Mouse (Mus musculus) heart, adult 11 months (tissue): ENCODE results near the gene Tekt2.

Experiments used
- DNase-seq: peaks from one replicate; pipeline ENCODE4 v3.0.0; 2022

Tekt2 gene

GRCm38 (mm10) chr4:126306058-126306457 is 19.4 kb downstream of the Tekt2 start:
- no peak for DNase-seq

- DNase-seq = no peak
These were observed 20.1 kb downstream of the Tekt2 start for GRCm38 (mm10) chr4:126305428-126305827.

- DNase-seq = no peak
These were observed 21.6 kb downstream of the Tekt2 start for GRCm38 (mm10) chr4:126303877-126304276.

DNA sequence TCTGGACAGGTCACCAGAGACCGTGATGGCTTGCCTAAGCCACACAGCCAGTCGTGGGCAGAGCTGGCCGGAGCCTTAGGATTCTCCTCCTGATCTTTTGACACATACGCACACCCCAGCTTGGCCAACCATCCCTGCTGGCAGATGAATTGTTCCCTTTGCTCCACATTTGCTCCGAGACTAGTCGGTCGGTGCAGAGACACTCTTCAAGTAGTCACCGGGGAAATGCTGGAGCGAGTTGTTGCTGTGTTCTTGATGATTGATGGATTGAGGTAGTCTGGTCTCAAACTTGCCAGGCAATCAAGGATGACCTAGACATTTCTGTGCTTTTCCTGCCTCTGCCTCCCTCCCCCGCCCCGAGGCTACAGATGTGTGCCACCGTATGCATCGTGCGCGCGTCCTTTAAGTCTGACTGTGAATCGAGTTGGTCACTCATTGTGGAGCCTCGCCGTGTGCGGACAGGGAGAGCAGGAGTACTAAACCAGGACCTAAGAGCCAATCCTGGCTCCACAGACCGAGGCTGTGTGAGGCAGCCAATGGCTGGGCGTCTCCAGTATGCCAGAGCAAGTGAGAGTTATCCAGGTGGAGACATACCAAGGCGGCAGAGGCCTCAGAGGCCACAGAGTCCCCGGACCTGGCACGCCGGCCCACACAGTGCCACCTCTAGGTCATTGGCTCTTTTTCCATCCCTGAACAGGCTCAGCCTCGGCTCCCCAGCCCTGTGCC is 23.7 kb downstream of the Tekt2 start:
- no peak for DNase-seq

DNA sequence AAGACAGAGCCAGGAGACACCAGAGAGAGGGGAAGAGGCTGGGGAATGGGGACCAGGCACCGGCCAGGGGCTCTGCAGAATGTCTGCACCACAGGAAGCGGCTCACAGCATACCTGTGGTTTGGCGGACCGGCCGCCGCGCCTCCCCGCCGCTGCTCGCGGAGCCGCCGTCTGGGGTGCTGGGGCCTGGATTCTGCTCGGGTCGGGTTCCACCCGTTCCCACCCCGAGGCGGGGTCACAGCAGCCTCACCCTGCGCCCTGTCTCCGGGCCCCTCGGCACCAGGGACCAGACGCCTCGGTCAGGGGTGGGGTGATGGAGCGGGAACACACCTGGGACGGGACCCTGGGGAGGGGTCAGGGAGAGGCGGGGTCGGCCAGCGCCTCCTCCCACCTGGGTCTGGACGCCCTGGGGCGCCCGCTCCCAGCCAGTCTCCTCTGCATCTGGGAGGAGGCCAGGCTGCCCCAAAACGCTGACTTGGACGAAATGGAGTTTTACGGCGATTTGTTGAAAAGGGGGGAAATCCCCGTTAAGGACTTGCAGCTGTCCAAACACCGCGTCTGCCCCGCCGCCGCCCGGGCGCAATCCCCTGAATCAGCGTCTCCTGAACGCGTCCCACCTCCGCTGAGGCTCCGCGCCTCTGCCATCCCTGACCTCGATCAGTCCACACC is 24.4 kb downstream of the Tekt2 start:
- peak; percentile 92 for DNase-seq

GRCm38 (mm10) chr4:126296617-126297101 is 28.8 kb downstream of the Tekt2 start:
- peak; percentile 97 for DNase-seq

GRCm38 (mm10) chr4:126295937-126296336 is 29.6 kb downstream of the Tekt2 start:
- DNase-seq = no peak

- no peak for DNase-seq
These were observed 30.3 kb downstream of the Tekt2 start for GRCm38 (mm10) chr4:126295152-126295551.

DNA sequence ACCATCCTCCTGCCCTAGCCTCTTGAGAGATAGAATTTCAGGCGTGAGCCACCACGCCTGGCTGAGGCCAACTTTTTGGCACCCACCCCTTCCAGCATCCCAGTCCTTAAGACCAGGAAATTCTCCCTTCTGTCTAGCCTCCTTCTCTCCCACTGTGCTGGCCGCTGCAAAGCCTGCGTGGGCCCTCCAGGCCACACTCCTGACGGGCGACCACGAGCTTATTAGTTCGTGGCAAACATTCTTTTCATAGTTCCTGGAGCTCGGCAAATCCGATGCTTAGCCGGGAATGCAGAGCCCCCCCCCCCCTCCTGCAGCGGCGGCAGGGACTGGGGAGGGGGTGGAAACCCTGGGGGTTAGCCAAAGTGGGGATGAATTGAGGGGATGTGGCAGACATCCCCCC is 34.3 kb downstream of the Tekt2 start:
- DNase-seq = no peak

DNA sequence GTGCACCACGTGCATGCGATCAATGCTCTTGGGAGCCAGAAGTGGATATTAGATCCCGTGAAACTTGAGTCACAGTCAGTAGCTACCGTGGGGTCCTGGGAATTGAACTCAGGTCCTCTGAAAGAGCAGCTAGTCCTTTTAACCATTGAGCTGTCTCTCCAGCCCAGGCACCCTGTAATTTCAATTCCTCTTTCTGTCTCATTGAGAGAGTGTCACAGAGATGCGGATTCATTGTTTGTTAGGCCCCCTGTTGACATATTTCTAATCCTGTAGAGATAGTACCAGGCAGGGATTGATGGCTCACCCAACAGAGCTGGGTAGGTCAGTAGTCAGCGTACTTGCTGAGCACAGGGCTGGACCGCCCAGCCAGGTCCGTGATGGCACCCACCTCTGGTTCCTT is 35.2 kb downstream of the Tekt2 start:
- no peak for DNase-seq

GRCm38 (mm10) chr4:126288085-126288666 is 37.3 kb downstream of the Tekt2 start:
- DNase-seq = no peak

DNA sequence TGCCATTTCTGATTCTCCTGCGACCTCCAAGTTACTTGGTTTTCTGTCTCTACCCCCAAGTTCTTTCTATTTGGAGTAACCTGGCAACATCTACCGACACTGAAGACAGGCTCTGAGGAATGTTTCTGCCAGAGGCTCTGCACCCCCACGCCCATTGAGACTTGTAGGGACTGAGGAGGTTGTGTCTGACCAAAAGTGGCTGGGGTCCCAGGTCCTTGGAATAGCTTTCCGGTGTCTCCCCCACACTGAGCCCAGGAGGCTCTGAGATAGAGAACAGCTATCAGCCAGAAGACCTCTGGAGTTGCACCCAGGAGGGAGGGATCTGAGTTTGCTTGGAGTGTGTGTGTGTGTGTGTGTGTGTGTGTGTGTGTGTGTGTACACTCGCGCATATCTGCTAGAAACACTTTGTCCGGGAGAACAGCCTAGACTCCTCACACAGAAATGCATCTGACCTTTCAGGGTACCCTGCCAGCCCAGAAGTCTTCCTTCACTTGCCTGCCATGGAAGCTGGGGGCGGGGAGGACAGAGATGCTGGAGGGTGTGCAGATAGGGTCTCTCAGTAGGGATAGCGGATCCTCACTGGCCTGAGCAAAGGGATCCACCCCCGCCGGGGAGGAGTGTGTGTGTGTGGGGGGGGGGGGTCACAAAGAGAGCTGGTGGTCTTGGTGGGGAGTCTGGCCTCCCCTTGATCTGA is 38.0 kb downstream of the Tekt2 start:
- no peak for DNase-seq

- DNase-seq = no peak
These were observed 39.0 kb downstream of the Tekt2 start, which contains the start of gene Col8a2 for GRCm38 (mm10) chr4:126286492-126286891. Gene Col8a2 (plus strand): TSS chr4:126286793.

DNA sequence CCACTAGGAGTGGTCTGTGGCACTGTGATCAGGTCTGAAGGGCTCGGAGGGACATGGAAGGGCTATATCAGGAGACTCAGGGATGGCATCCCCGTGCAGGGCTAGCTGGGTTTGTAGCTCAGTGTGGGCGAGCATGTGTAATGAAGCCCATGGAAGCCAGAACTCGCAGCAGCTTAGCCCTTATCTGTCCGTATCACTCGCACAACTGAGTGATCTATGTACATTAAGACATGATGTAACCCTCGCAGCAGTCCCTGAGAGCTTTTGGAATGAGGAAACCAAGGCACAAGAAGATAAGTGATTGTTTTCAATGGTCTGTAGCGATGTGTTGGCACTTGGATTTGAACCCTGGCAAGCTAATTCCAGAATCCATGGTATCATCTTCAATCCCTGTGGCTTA is 41.9 kb downstream of the Tekt2 start:
- no peak for DNase-seq

DNA sequence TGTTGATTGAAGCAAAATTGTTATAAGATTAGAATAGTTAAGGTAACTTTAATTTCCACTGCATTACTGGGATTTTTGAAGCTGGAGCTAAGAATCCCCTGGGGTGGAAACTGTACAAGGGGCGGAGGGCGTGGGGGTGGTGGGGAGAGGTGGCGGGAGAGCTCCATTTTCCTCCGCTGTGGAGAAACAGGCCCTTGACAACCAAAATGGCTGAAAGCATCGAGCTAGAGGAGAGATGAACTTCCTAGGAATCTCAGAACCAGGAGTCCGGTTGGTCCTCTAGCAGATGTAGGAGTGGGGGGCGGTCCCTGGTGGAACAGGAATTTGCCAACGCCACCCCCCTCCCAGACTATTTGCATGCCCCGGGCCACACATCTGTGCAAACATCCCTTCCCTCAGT is 43.8 kb downstream of the Tekt2 start:
- DNase-seq = no peak

DNA sequence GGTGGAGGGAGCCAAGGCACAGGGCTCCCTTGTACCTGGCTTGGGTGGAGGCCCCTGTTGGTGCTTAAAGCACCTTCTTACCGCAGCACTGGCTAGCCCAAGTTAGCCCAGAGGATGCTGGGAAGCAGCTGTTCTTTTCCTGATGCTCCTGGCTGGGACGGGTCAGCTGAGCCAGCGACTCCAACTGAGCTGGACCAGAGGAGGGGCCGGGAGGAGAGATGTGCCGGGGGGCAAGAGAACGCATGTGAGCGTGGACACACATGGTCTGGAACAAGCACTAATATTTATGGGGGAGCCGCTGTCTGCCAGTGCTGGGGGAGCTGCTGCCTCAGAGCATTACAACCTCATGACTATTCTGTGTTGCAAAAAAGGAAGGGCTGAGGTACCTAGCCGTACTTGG is 46.5 kb downstream of the Tekt2 start:
- no peak for DNase-seq

DNA sequence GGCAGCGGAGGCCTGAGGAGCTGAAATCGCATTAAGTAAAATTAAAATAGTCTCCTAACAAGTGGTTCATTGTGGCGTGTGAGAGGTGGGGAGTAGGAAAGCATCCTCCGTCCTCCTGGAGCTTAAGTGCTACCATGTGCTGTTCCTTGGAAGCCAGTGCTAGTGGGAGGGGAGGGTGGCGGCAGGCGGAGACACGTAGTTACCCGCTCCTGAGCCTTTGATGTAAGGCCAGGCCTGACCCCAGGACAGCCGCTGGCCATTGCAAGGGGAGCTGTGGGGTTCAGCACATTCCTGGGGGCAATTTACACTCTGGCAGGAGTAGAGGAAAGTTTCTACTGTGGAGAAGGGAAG is 46.9 kb downstream of the Tekt2 start:
- DNase-seq = no peak

GRCm38 (mm10) chr4:126277906-126278564 is 47.5 kb downstream of the Tekt2 start:
- DNase-seq = no peak

- peak; percentile 97 for DNase-seq
These were observed 49.8 kb downstream of the Tekt2 start for GRCm38 (mm10) chr4:126275681-126276131.

- DNase-seq = no peak
These were observed 50.4 kb downstream of the Tekt2 start for GRCm38 (mm10) chr4:126275081-126275480.

DNA sequence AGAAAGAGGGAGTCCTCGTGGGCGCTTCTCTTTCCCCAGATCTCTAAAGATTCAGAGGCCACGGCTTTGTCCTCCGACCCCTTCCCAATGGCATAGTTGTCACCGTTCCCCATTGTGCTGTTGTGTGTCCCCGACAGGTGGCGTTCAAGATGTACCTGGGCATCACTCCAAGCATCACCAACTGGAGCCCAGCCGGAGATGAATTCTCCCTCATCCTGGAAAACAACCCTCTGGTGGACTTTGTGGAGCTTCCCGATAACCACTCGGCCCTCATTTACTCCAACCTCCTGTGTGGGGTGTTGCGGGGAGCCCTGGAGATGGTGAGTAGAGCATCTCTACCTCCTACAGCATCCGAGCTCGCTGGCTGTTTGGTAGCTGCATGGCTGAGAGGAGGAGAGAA is 51.7 kb downstream of the Tekt2 start:
- no peak for DNase-seq
